Mouse (Mus musculus) intestine, postnatal 0 days (tissue): ENCODE measurements around the gene Zfp473. TPM values are rescaled to one million over a fixed set of nuclear protein-coding genes. Genes with fewer than 3 reads are reported as not detected.
"Not testable (repeated sequence)": the region's sequence is repeated elsewhere in the genome, so short reads cannot be mapped to it uniquely, and the experiment has no call there.

ENCODE experiments used
- ATAC-seq: fragments of 200-750 bp; cut with Nextera tagmentation; 2 replicates; pipeline ENCODE4 v1.8.0; 2017; ENCODE audit warnings: mild to moderate bottlenecking, moderate TSS enrichment, moderate library complexity
- H3K27ac ChIP-seq: fragments of 300-500 bp; sonication (generic); 2 replicates; pipeline ENCODE4 v1.5.1; 2014; ENCODE audit warnings: mild to moderate bottlenecking, low read depth, low read length, moderate library complexity
- H3K27me3 ChIP-seq: fragments of 300-500 bp; sonication (generic); replicated peaks from 2 replicates; pipeline ENCODE4 v1.6.1; 2014; ENCODE audit warnings: low read length, mixed read lengths; ENCODE audit not compliant: control insufficient read depth, insufficient read depth
- H3K36me3 ChIP-seq: fragments of 300-500 bp; sonication (generic); 2 replicates; pipeline ENCODE4 v1.6.1; 2014; ENCODE audit warnings: mild to moderate bottlenecking, moderate library complexity; ENCODE audit not compliant: control insufficient read depth, insufficient read depth
- H3K4me1 ChIP-seq: fragments of 300-500 bp; sonication (generic); replicated peaks from 2 replicates; pipeline ENCODE4 v1.6.1; 2014; ENCODE audit warnings: antibody characterized with exemption, low read length, mixed read lengths; ENCODE audit not compliant: control insufficient read depth, insufficient read depth
- H3K4me2 ChIP-seq: fragments of 300-500 bp; sonication (generic); replicated peaks from 2 replicates; pipeline ENCODE4 v1.6.1; 2014; ENCODE audit warnings: low read depth, mild to moderate bottlenecking, moderate library complexity
- H3K4me3 ChIP-seq: fragments of 300-500 bp; sonication (generic); 2 replicates; pipeline ENCODE4 v1.5.1; 2014; ENCODE audit warnings: low read depth, low read length
- H3K9ac ChIP-seq: fragments of 300-500 bp; sonication (generic); 2 replicates; pipeline ENCODE4 v1.6.1; 2014; ENCODE audit warnings: mild to moderate bottlenecking, low read depth, low read length
- H3K9me3 ChIP-seq: fragments of 300-500 bp; sonication (generic); 2 replicates; pipeline ENCODE4 v1.6.1; 2016; ENCODE audit warnings: mixed run types; ENCODE audit not compliant: control insufficient read depth
- CTCF ChIP-seq: sonication (generic); IDR thresholded peaks from 2 replicates; pipeline ENCODE4 v1.5.1; 2016; ENCODE audit warnings: low read depth, mild to moderate bottlenecking, control low read depth, antibody characterized with exemption, moderate library complexity
- WGBS: fragments of 180-500 bp; shearing (Covaris S2); extraction: QIAGEN DNeasy Blood & Tissue Kit; methylation state at CpG from one replicate; pipeline ENCODE4 v1.1.7; 2014; 5-methylcytosine and 5-hydroxymethylcytosine counted together
- polyA plus RNA-seq: library from polyadenylated mRNA; unstranded; fragments of >200 nt; fragmentation: Nextera tagmentation; extraction: Ambion mirVana; gene quantifications from 2 replicates; pipeline ENCODE4 v1.2.1, GENCODE M21; 2015

Gene Zfp473
- 0.24 and 0.26 TPM in 2 replicates for polyA plus RNA-seq

- peaks cover 38% of the 10 kb centered on the region for H3K36me3 ChIP-seq
- H3K4me1 ChIP-seq, H3K9me3 ChIP-seq, H3K4me3 ChIP-seq, H3K9ac ChIP-seq, ATAC-seq, H3K4me2 ChIP-seq, H3K27me3 ChIP-seq, H3K27ac ChIP-seq: not testable (repeated sequence)
- 100% methylated on average over 1 of the region's 1 CpGs for WGBS
Measured at GRCm38 (mm10) chr7:44750950-44751349, at the start of gene Zfp473. Gene Zfp473 (minus strand): TSS chr7:44751050.

DNA sequence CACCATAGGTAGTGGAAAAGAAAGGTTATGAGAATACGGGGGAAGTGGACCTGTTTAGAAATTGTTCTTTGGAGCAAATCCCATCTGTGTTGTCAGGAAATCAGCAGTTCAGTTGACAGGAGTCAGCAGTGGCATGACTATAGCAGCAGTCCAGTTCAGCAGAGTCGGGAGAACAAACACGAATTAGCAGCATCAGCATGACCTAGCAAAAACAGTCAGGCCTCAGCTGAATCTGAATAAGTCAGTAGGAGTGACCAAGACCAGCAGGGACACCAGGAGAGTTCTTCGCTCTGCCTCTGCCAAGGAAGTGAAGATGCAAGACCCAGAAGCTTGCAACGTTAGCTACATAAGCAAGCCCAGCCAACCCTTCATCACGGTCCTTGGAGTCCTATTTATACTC is 41.9 kb upstream of the Zfp473 start:
- ATAC-seq, result no peak
- H3K9me3 ChIP-seq, result no peaks in the 10 kb centered on the region
- 83% methylated on average over 6 of the region's 6 CpGs for WGBS

GRCm38 (mm10) chr7:44790066-44790465 is 39.2 kb upstream of the Zfp473 start:
- Histone ChIP-seq H3K4me2 (no peak overlapping the region), H3K27me3 (no peaks in the 10 kb centered on the region), H3K4me3 (no peak overlapping the region), H3K9me3 (no peaks in the 10 kb centered on the region), H3K9ac (no peak overlapping the region), H3K4me1 (no peaks in the 10 kb centered on the region), H3K27ac (no peak overlapping the region), H3K36me3 (no peaks in the 10 kb centered on the region)
- ATAC-seq, result no peak
- TF ChIP-seq CTCF, result no peak
- WGBS, result 72% methylated on average over 4 of the region's 4 CpGs

More for the DNA sequence above, 41.9 kb upstream of the Zfp473 start:
- H3K4me2 ChIP-seq, result no peak overlapping the region
- H3K36me3 ChIP-seq, result no peaks in the 10 kb centered on the region
- no peaks in the 10 kb centered on the region for H3K4me1 ChIP-seq
- H3K27ac ChIP-seq, result no peak overlapping the region
- no peak overlapping the region for H3K4me3 ChIP-seq
- no peaks in the 10 kb centered on the region for H3K27me3 ChIP-seq
- no peak overlapping the region for H3K9ac ChIP-seq
- TF ChIP-seq CTCF, result no peak

DNA sequence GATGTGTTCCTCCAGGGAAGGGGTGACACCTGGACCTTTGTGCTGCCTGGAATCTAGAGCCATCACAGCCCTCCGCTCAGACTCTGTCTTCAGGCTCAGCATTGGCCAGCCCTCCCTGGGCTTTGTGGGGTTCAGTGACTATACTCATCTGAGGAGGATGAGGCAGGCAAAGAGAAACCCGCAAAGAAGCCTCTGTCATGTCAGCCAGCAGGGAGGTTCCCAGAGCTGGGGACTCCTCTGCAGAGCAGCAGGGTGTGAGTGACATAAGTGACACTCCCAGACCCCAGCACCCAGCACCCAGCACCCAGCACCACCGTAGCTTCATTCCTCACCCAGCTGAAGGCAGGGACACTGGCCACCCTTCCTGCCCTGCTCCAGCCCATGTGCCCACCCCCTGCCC is 38.7 kb upstream of the Zfp473 start:
- H3K4me2 ChIP-seq, result no peak overlapping the region
- H3K36me3 ChIP-seq, result no peaks in the 10 kb centered on the region
- no peak for TF ChIP-seq CTCF
- no peak overlapping the region for H3K4me3 ChIP-seq
- H3K9me3 ChIP-seq, result no peaks in the 10 kb centered on the region
- no peak overlapping the region for H3K9ac ChIP-seq
- ATAC-seq, result no peak
- WGBS, result 64% methylated on average over 3 of the region's 3 CpGs
- no peak overlapping the region for H3K27ac ChIP-seq
- H3K4me1 ChIP-seq, result no peaks in the 10 kb centered on the region
- no peaks in the 10 kb centered on the region for H3K27me3 ChIP-seq

DNA sequence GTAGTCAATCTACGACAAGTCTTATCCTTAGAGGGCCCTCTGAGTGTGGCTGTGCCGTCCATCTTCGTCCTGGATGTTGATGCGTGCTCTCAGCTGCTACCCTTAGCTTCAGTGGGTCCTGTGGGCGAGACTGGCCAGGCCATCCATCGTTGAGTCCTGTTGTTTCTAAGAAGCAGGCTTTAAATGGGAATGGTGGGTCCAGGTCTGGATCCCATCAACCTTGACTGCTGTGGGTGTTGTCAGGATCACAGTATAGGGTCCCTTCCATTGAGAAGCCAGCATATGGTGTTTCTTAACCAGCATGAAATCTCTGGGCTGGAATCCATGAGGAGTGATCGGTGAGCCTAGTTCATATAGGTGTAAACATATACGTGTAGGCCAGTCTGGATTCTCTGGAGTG is 29.3 kb upstream of the Zfp473 start:
- no peak for TF ChIP-seq CTCF
- Histone ChIP-seq H3K27me3 (no peaks in the 10 kb centered on the region), H3K4me3 (no peak overlapping the region), H3K4me1 (no peaks in the 10 kb centered on the region), H3K9ac (no peak overlapping the region), H3K36me3 (peaks cover 27% of the 10 kb centered on the region), H3K4me2 (no peak overlapping the region), H3K9me3 (no peaks in the 10 kb centered on the region), H3K27ac (no peak overlapping the region)
- ATAC-seq, result no peak
- 78% methylated on average over 8 of the region's 8 CpGs for WGBS

DNA sequence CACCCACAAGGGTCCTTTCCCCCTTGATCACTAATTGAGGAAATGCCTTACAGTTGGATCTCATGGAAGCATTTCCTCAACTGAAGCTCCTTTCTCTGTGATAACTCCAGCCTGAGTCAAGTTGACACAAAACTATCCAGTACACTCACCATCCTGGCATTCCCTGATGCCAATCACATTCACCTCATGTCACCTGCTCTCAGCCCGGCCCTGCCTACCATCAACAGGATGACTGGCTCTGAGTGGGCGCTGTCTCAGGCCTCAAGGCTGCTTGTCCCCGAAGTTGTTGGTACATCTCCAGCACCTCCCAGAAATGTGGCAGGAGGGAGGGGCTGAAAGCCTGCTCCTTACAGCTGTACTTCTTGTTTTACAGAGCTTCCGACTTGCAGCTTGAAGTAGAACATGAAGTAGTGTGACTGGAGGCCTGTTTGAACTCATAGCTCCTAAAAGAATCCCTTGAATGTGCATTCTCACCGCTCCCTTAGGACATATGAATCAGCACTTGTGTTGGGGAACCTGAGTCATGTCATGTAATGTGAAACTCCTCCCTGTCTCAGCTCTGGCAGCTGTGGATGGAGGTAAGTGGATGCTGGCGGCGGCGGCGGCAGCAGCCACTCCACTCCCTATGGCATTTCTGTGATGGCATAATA is 26.1 kb upstream of the Zfp473 start:
- no peak for ATAC-seq
- no peak overlapping the region for H3K4me3 ChIP-seq
- no peak overlapping the region for H3K9ac ChIP-seq
- no peak for TF ChIP-seq CTCF
- peaks cover 49% of the 10 kb centered on the region for H3K36me3 ChIP-seq
- H3K4me1 ChIP-seq, result no peaks in the 10 kb centered on the region
- H3K27me3 ChIP-seq, result no peaks in the 10 kb centered on the region
- H3K27ac ChIP-seq, result no peak overlapping the region
- no peak overlapping the region for H3K4me2 ChIP-seq
- H3K9me3 ChIP-seq, result no peaks in the 10 kb centered on the region
- WGBS, result 86% methylated on average over 9 of the region's 9 CpGs
